Comparison of ENCODE assay signal across 14 mouse cellular contexts in genomic region chr15:79669195-79669594, GRCm38 (mm10). TPM values are rescaled to one million over a fixed set of nuclear protein-coding genes. Genes with fewer than 3 reads are reported as not detected.
DNase-seq lines count a peak whose midpoint lies in the region; ATAC-seq lines count a peak whose summit lies in the region.
"Had no signal": no experiment of that assay in that cellular context is flagged by ENCODE, and none has a peak within 500 bp of the region (broad histone marks: within the 10 kb centered on the region; RNA-seq: fewer than 3 reads in every experiment).

No protein-coding gene starts in this region.

- 72% methylated on average over 10 of the region's 10 CpGs for WGBS in midbrain, embryonic 14.5 days
- WGBS in midbrain, embryonic 10.5 days, result 75% methylated on average over 10 of the region's 10 CpGs

- H3K4me3 ChIP-seq in midbrain, embryonic 14.5 days (replicated peaks; ENCODE audit: low read depth, low read length), result no peak overlapping the region
- H3K4me3 ChIP-seq in midbrain, embryonic 10.5 days, result no peak overlapping the region
- H3K4me3 ChIP-seq: heart, embryonic 13.5 days; liver, embryonic 13.5 days had no signal

- H3K4me1 ChIP-seq in midbrain, embryonic 14.5 days (ENCODE audit: control insufficient read depth, insufficient read depth, low read length), result peaks cover 3% of the 10 kb centered on the region; the same call in 1 of the 2 replicates
- H3K4me1 ChIP-seq in midbrain, embryonic 10.5 days, result peaks cover 7% of the 10 kb centered on the region

- no peak overlapping the region for H3K4me2 ChIP-seq in midbrain, embryonic 14.5 days (ENCODE audit: low read length)
- H3K4me2 ChIP-seq: heart, embryonic 13.5 days had no signal

- DNase-seq in heart, postnatal 4 days, result peak; percentile 43
- no peak for DNase-seq in heart, adult 18-20 months
- DNase-seq in midbrain, embryonic 14.5 days, result peak; percentile 15
- DNase-seq in midbrain, embryonic 10.5 days (ENCODE audit: low spot score), result no peak
- DNase-seq in lung, postnatal 36 days, result peak; percentile 40
- DNase-seq in cerebellum, postnatal 25 days, result no peak
- DNase-seq: adrenal gland, adult 8-10 months; cerebellum, postnatal 10 days; liver, embryonic 13.5 days; right cerebral cortex, postnatal 25 days had no signal

- no peaks in the 10 kb centered on the region for H3K9me3 ChIP-seq in midbrain, embryonic 14.5 days (ENCODE audit: control insufficient read depth, low read length)
- no peaks in the 10 kb centered on the region for H3K9me3 ChIP-seq in midbrain, embryonic 10.5 days (replicated peaks)
- H3K9me3 ChIP-seq: heart, embryonic 13.5 days; liver, embryonic 13.5 days had no signal

- ATAC-seq in midbrain, embryonic 14.5 days (ENCODE audit: low FRiP score, low TSS enrichment), result no peak
- ATAC-seq in granulocyte monocyte progenitor cell, adult 5-6 weeks (replicated peaks; ENCODE audit: poor library complexity, severe bottlenecking), result 0 out of 2 replicates have a peak, but pooled peaks have one; percentile 15
- ATAC-seq: intestine, embryonic 16.5 days; midbrain, embryonic 16.5 days had no signal

- H3K27ac ChIP-seq in midbrain, embryonic 14.5 days (replicated peaks; ENCODE audit: low read depth, low read length), result no peak overlapping the region
- no peak overlapping the region for H3K27ac ChIP-seq in midbrain, embryonic 10.5 days (replicated peaks)
- H3K27ac ChIP-seq: heart, embryonic 13.5 days; liver, embryonic 13.5 days had no signal

- peaks cover 48% of the 10 kb centered on the region for H3K36me3 ChIP-seq in midbrain, embryonic 14.5 days (ENCODE audit: control insufficient read depth, insufficient read depth, low read length)
- peaks cover 58% of the 10 kb centered on the region for H3K36me3 ChIP-seq in midbrain, embryonic 10.5 days

- H3K9ac ChIP-seq in midbrain, embryonic 14.5 days (replicated peaks; ENCODE audit: low read length), result no peak overlapping the region
- H3K9ac ChIP-seq: heart, embryonic 13.5 days had no signal

- H3K27me3 ChIP-seq in midbrain, embryonic 14.5 days (ENCODE audit: control insufficient read depth, insufficient read depth, low read length), result no peaks in the 10 kb centered on the region
- H3K27me3 ChIP-seq in midbrain, embryonic 10.5 days (ENCODE audit: low read depth, poor library complexity, severe bottlenecking), result no peaks in the 10 kb centered on the region
- H3K27me3 ChIP-seq: heart, embryonic 13.5 days; liver, embryonic 13.5 days had no signal

RNA-seq across cellular contexts. Expression of gene Tomm22, which starts 1.5 kb away (rescaled TPM):
- total RNA-seq in heart, postnatal 4 days (2021), result 100 to 1,000 TPM; 150 to 159 TPM
- 100 to 1,000 TPM; 112 to 126 TPM for total RNA-seq in heart, adult 18-20 months (2021)
- polyA plus RNA-seq in midbrain, embryonic 14.5 days (2014; fragmentation: Nextera tagmentation; extraction: Ambion mirVana), result 237 and 259 TPM in 2 replicates
- 252 and 279 TPM in 2 replicates for polyA plus RNA-seq in midbrain, embryonic 10.5 days (2016; fragmentation: Nextera tagmentation; extraction: Ambion mirVana)
- total RNA-seq in granulocyte monocyte progenitor cell, adult 5-6 weeks (2014; fragmentation: Nextera tagmentation), result 146 and 147 TPM in 2 replicates
- total RNA-seq in granulocyte monocyte progenitor cell, adult 5-6 weeks (2017), result 88.0 and 117 TPM in 2 replicates

RNA-seq across cellular contexts. Expression of gene Cby1, which starts 10.2 kb away (rescaled TPM):
- total RNA-seq in heart, postnatal 4 days (2021), result 10 to 100 TPM; 30.9 to 35.5 TPM
- total RNA-seq in heart, adult 18-20 months (2021), result 10 to 100 TPM; 18.7 to 23.6 TPM
- 84.2 and 89.7 TPM in 2 replicates for polyA plus RNA-seq in midbrain, embryonic 14.5 days (2014; fragmentation: Nextera tagmentation; extraction: Ambion mirVana)
- 88.0 and 89.1 TPM in 2 replicates for polyA plus RNA-seq in midbrain, embryonic 10.5 days (2016; fragmentation: Nextera tagmentation; extraction: Ambion mirVana)
- 17.9 and 35.2 TPM in 2 replicates for total RNA-seq in granulocyte monocyte progenitor cell, adult 5-6 weeks (2014; fragmentation: Nextera tagmentation)
- 32.0 and 45.5 TPM in 2 replicates for total RNA-seq in granulocyte monocyte progenitor cell, adult 5-6 weeks (2017)

RNA-seq across cellular contexts. Expression of gene Fam227a, which starts 10.4 kb away (rescaled TPM):
- total RNA-seq in heart, postnatal 4 days (2021), result 1 to 10 TPM; 1.0 to 1.2 TPM
- total RNA-seq in heart, adult 18-20 months (2021), result under 1 TPM; 0.37 to 0.77 TPM
- 6.9 TPM in 2 replicates for polyA plus RNA-seq in midbrain, embryonic 14.5 days (2014; fragmentation: Nextera tagmentation; extraction: Ambion mirVana)
- polyA plus RNA-seq in midbrain, embryonic 10.5 days (2016; fragmentation: Nextera tagmentation; extraction: Ambion mirVana), result 2.2 and 2.4 TPM in 2 replicates
- 0.85 and 6.5 TPM in 2 replicates for total RNA-seq in granulocyte monocyte progenitor cell, adult 5-6 weeks (2014; fragmentation: Nextera tagmentation)
- 1.8 and 2.3 TPM in 2 replicates for total RNA-seq in granulocyte monocyte progenitor cell, adult 5-6 weeks (2017)

RNA-seq across cellular contexts. Expression of gene Josd1, which starts 18.5 kb away (rescaled TPM):
- total RNA-seq in heart, postnatal 4 days (2021), result 10 to 100 TPM; 29.8 to 32.5 TPM
- 10 to 100 TPM; 23.4 to 26.2 TPM for total RNA-seq in heart, adult 18-20 months (2021)
- polyA plus RNA-seq in midbrain, embryonic 14.5 days (2014; fragmentation: Nextera tagmentation; extraction: Ambion mirVana), result 16.2 and 23.9 TPM in 2 replicates
- 17.6 and 18.9 TPM in 2 replicates for polyA plus RNA-seq in midbrain, embryonic 10.5 days (2016; fragmentation: Nextera tagmentation; extraction: Ambion mirVana)
- 22.7 and 24.9 TPM in 2 replicates for total RNA-seq in granulocyte monocyte progenitor cell, adult 5-6 weeks (2014; fragmentation: Nextera tagmentation)
- 19.2 and 23.6 TPM in 2 replicates for total RNA-seq in granulocyte monocyte progenitor cell, adult 5-6 weeks (2017)

RNA-seq across cellular contexts. Expression of gene Gtpbp1, which starts 21.4 kb away (rescaled TPM):
- 10 to 100 TPM; 40.2 to 41.9 TPM for total RNA-seq in heart, postnatal 4 days (2021)
- 10 to 100 TPM; 26.0 to 28.8 TPM for total RNA-seq in heart, adult 18-20 months (2021)
- polyA plus RNA-seq in midbrain, embryonic 14.5 days (2014; fragmentation: Nextera tagmentation; extraction: Ambion mirVana), result 42.5 and 49.5 TPM in 2 replicates
- 46.6 and 49.0 TPM in 2 replicates for polyA plus RNA-seq in midbrain, embryonic 10.5 days (2016; fragmentation: Nextera tagmentation; extraction: Ambion mirVana)
- total RNA-seq in granulocyte monocyte progenitor cell, adult 5-6 weeks (2014; fragmentation: Nextera tagmentation), result 45.8 and 52.4 TPM in 2 replicates
- total RNA-seq in granulocyte monocyte progenitor cell, adult 5-6 weeks (2017), result 47.0 and 59.9 TPM in 2 replicates

Comparison
In these comparisons a context has a peak if more than half of its experiments do, and no peak if none do; other contexts are left out.
1. DNase-seq: peak in heart, postnatal 4 days (single experiment), midbrain, embryonic 14.5 days (single experiment) and lung, postnatal 36 days (single experiment); none in heart, adult 18-20 months (0 of 2), midbrain, embryonic 10.5 days (single experiment) and cerebellum, postnatal 25 days (0 of 2).